Mouse (Mus musculus): ENCODE measurements around the gene Psmb8. TPM values are rescaled to one million over a fixed set of nuclear protein-coding genes. Genes with fewer than 3 reads are reported as not detected.
A peak's percentile ranks its signal among the peaks of the same experiment; 100 is the strongest.

The Psmb8 gene
- polyA plus RNA-seq, 1 experiment from 2014 or later: 18.5 TPM

- 81% methylated on average over 5 of the region's 5 CpGs for WGBS (ENCODE audit: insufficient replicate concordance)
- no peak for ATAC-seq (ENCODE audit: low read depth)
- Histone ChIP-seq H3K36me3 (ENCODE audit: control insufficient read depth, insufficient read depth) (no peaks in the 10 kb centered on the region), H3K9ac (ENCODE audit: low read depth, low read length) (no peak overlapping the region), H3K4me3 (ENCODE audit: low read depth, low read length) (no peak overlapping the region), H3K9me3 (replicated peaks; ENCODE audit: control insufficient read depth, low read length) (no peaks in the 10 kb centered on the region; the same call in 1 of the 2 replicates), H3K27me3 (ENCODE audit: control insufficient read depth, insufficient read depth, low read depth, low read length) (no peaks in the 10 kb centered on the region), H3K4me1 (ENCODE audit: control insufficient read depth, low read depth, low read length) (no peaks in the 10 kb centered on the region; the same call in 1 of the 2 replicates), H3K4me2 (ENCODE audit: low read depth, low read length) (no peak overlapping the region), H3K27ac (ENCODE audit: low read length) (no peak overlapping the region)
Measured at GRCm38 (mm10) chr17:34172528-34172927, 25.0 kb upstream of the Psmb8 start.

GRCm38 (mm10) chr17:34174075-34174474 is 23.4 kb upstream of the Psmb8 start:
- Histone ChIP-seq H3K4me3 (ENCODE audit: low read depth, low read length) (no peak overlapping the region), H3K4me1 (ENCODE audit: control insufficient read depth, low read depth, low read length) (no peaks in the 10 kb centered on the region; the same call in 1 of the 2 replicates), H3K36me3 (ENCODE audit: control insufficient read depth, insufficient read depth) (no peaks in the 10 kb centered on the region), H3K4me2 (ENCODE audit: low read depth, low read length) (no peak overlapping the region), H3K27me3 (ENCODE audit: control insufficient read depth, insufficient read depth, low read depth, low read length) (no peaks in the 10 kb centered on the region), H3K9ac (ENCODE audit: low read depth, low read length) (no peak overlapping the region), H3K9me3 (replicated peaks; ENCODE audit: control insufficient read depth, low read length) (no peaks in the 10 kb centered on the region; the same call in 1 of the 2 replicates), H3K27ac (ENCODE audit: low read length) (no peak overlapping the region)
- WGBS (ENCODE audit: insufficient replicate concordance): 18% methylated on average over 1 of the region's 1 CpGs
- ATAC-seq (ENCODE audit: low read depth): no peak

DNA sequence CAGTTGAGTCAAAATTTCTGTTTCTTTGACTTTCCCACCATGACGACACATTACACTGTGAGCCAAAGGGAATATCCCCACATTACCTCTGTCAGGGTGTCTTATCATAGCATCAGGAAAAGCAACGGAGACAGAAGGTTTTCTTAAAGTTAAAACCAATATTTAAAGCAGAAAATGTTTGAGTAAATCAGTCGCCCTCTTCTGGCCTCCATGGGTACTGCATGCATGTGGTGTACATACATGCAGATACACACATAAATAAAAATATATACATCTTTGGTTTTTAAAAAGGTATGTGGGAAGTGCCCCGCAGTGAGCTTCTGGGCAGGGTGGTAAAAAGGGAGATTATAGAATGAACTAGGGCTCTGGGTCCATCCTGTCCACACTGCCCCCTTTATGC is 20.3 kb upstream of the Psmb8 start:
- no peaks in the 10 kb centered on the region for H3K36me3 ChIP-seq (ENCODE audit: control insufficient read depth, insufficient read depth)
- H3K9ac ChIP-seq (ENCODE audit: low read depth, low read length): no peak overlapping the region
- H3K4me2 ChIP-seq (ENCODE audit: low read depth, low read length): no peak overlapping the region
- no peak overlapping the region for H3K27ac ChIP-seq (ENCODE audit: low read length)
- no peaks in the 10 kb centered on the region; the same call in 1 of the 2 replicates for H3K9me3 ChIP-seq (replicated peaks; ENCODE audit: control insufficient read depth, low read length)
- 56% methylated on average over 4 of the region's 4 CpGs for WGBS (ENCODE audit: insufficient replicate concordance)
- H3K4me3 ChIP-seq (ENCODE audit: low read depth, low read length): no peak overlapping the region
- no peaks in the 10 kb centered on the region for H3K4me1 ChIP-seq (ENCODE audit: control insufficient read depth, low read depth, low read length)
- no peaks in the 10 kb centered on the region for H3K27me3 ChIP-seq (ENCODE audit: control insufficient read depth, insufficient read depth, low read depth, low read length)
- ATAC-seq (ENCODE audit: low read depth): no peak

GRCm38 (mm10) chr17:34179019-34179418 is 18.5 kb upstream of the Psmb8 start:
- Histone ChIP-seq H3K4me3 (ENCODE audit: low read depth, low read length) (no peak overlapping the region), H3K36me3 (ENCODE audit: control insufficient read depth, insufficient read depth) (no peaks in the 10 kb centered on the region), H3K27ac (ENCODE audit: low read length) (no peak overlapping the region), H3K27me3 (ENCODE audit: control insufficient read depth, insufficient read depth, low read depth, low read length) (no peaks in the 10 kb centered on the region), H3K9me3 (replicated peaks; ENCODE audit: control insufficient read depth, low read length) (no peaks in the 10 kb centered on the region; the same call in 1 of the 2 replicates), H3K4me2 (ENCODE audit: low read depth, low read length) (no peak overlapping the region), H3K4me1 (ENCODE audit: control insufficient read depth, low read depth, low read length) (no peaks in the 10 kb centered on the region), H3K9ac (ENCODE audit: low read depth, low read length) (no peak overlapping the region)
- 55% methylated on average over 6 of the region's 6 CpGs for WGBS (ENCODE audit: insufficient replicate concordance)
- no peak for ATAC-seq (ENCODE audit: low read depth)

- no peak overlapping the region for H3K4me3 ChIP-seq (ENCODE audit: low read depth, low read length)
- H3K9me3 ChIP-seq (replicated peaks; ENCODE audit: control insufficient read depth, low read length): no peaks in the 10 kb centered on the region; the same call in 1 of the 2 replicates
- no peaks in the 10 kb centered on the region for H3K36me3 ChIP-seq (ENCODE audit: control insufficient read depth, insufficient read depth)
- H3K4me2 ChIP-seq (ENCODE audit: low read depth, low read length): no peak overlapping the region
- no peak overlapping the region for H3K27ac ChIP-seq (ENCODE audit: low read length)
- 47% methylated on average over 13 of the region's 13 CpGs for WGBS (ENCODE audit: insufficient replicate concordance)
- no peaks in the 10 kb centered on the region for H3K4me1 ChIP-seq (ENCODE audit: control insufficient read depth, low read depth, low read length)
- H3K27me3 ChIP-seq (ENCODE audit: control insufficient read depth, insufficient read depth, low read depth, low read length): no peaks in the 10 kb centered on the region
- no peak overlapping the region for H3K9ac ChIP-seq (ENCODE audit: low read depth, low read length)
- ATAC-seq (ENCODE audit: low read depth): peak; percentile 63
Measured at GRCm38 (mm10) chr17:34179913-34180859, 17.3 kb upstream of the Psmb8 start.

DNA sequence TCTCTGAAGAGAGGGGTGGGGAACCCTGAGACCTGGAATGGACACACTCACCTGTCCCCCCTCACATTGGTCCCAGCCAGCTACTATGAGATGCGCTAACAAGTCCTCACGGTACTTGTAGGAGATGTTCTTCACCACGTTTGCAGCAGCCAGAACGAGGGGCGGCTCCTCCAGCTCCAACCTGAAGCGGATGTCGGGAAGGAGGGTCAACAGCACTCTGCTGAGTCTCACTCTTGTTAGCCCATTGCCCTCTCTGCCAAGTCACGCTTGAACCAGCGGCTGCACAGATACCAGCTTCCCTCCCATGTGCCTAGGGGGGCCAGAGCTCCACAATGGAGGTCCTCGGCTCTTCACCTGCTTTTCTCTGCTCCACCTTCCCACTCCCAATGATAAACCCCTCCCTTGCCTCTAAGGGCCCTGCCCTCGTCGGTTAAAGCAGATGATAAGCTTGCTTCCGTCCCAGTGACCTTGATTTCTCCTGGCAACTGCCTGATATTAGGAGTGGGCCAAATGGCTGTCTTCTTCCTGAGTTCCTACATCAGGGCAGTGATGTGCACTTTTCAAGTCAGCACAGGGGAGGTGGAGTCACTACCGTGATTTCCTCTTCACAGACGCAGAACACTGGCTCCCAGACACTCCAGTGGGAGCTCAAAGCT is 13.8 kb upstream of the Psmb8 start:
- ATAC-seq (ENCODE audit: low read depth): no peak
- Histone ChIP-seq H3K36me3 (ENCODE audit: control insufficient read depth, insufficient read depth) (no peaks in the 10 kb centered on the region), H3K4me3 (ENCODE audit: low read depth, low read length) (no peak overlapping the region), H3K4me1 (ENCODE audit: control insufficient read depth, low read depth, low read length) (peaks cover 16% of the 10 kb centered on the region), H3K27me3 (ENCODE audit: control insufficient read depth, insufficient read depth, low read depth, low read length) (peaks cover 8% of the 10 kb centered on the region), H3K27ac (ENCODE audit: low read length) (no peak overlapping the region), H3K9me3 (replicated peaks; ENCODE audit: control insufficient read depth, low read length) (no peaks in the 10 kb centered on the region), H3K4me2 (ENCODE audit: low read depth, low read length) (no peak overlapping the region), H3K9ac (ENCODE audit: low read depth, low read length) (no peak overlapping the region)
- WGBS (ENCODE audit: insufficient replicate concordance): 53% methylated on average over 15 of the region's 15 CpGs

DNA sequence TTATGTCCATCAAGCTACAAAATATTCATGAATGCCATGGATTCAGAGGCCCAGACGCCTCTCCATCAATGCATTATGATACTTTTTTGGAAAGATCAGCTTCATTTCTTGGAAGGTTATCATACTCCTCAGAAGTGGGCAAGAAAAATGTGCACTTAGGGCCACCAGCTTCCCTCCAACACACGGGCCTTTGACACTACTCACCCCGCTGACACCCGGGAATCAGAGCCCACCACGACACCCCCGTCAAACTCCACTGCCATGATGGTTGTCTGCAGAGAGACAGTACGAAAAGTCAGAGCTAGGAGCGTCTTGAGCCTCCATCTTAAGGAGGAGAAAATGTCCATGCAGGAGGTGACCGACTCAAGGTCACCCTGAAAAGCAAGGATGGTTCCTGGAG is 12.0 kb upstream of the Psmb8 start:
- Histone ChIP-seq H3K9me3 (replicated peaks; ENCODE audit: control insufficient read depth, low read length) (no peaks in the 10 kb centered on the region), H3K4me3 (ENCODE audit: low read depth, low read length) (no peak overlapping the region), H3K4me2 (ENCODE audit: low read depth, low read length) (no peak overlapping the region), H3K9ac (ENCODE audit: low read depth, low read length) (no peak overlapping the region), H3K4me1 (ENCODE audit: control insufficient read depth, low read depth, low read length) (peaks cover 16% of the 10 kb centered on the region), H3K27me3 (ENCODE audit: control insufficient read depth, insufficient read depth, low read depth, low read length) (peaks cover 8% of the 10 kb centered on the region), H3K27ac (ENCODE audit: low read length) (no peak overlapping the region), H3K36me3 (ENCODE audit: control insufficient read depth, insufficient read depth) (no peaks in the 10 kb centered on the region)
- 70% methylated on average over 9 of the region's 9 CpGs for WGBS (ENCODE audit: insufficient replicate concordance)
- no peak for ATAC-seq (ENCODE audit: low read depth)

GRCm38 (mm10) chr17:34186885-34187260 is 10.6 kb upstream of the Psmb8 start:
- Histone ChIP-seq H3K36me3 (ENCODE audit: control insufficient read depth, insufficient read depth) (no peaks in the 10 kb centered on the region), H3K9ac (ENCODE audit: low read depth, low read length) (peak overlapping the region; percentile 47), H3K4me2 (ENCODE audit: low read depth, low read length) (peak overlapping the region; percentile 95), H3K27ac (ENCODE audit: low read length) (no peak overlapping the region), H3K4me3 (ENCODE audit: low read depth, low read length) (peak overlapping the region; percentile 70), H3K4me1 (ENCODE audit: control insufficient read depth, low read depth, low read length) (peaks cover 16% of the 10 kb centered on the region), H3K27me3 (ENCODE audit: control insufficient read depth, insufficient read depth, low read depth, low read length) (peaks cover 8% of the 10 kb centered on the region), H3K9me3 (replicated peaks; ENCODE audit: control insufficient read depth, low read length) (no peaks in the 10 kb centered on the region)
- 2% methylated on average over 14 of the region's 14 CpGs for WGBS (ENCODE audit: insufficient replicate concordance)
- ATAC-seq (ENCODE audit: low read depth): peak; percentile 30; the same call in 1 of the 2 replicates
